Mouse (Mus musculus): ENCODE measurements around the gene Tnfrsf26. TPM values are rescaled to one million over a fixed set of nuclear protein-coding genes. Genes with fewer than 3 reads are reported as not detected.

Tnfrsf26 gene
- polyA plus RNA-seq, 1 experiment from 2014 or later, result 0.18 TPM

GRCm38 (mm10) chr7:143604889-143605288, 23.6 kb downstream of the Tnfrsf26 start:
- WGBS, result 87% methylated on average over 2 of the region's 2 CpGs
- Histone ChIP-seq H3K27me3 (replicated peaks; ENCODE audit: control insufficient read depth, insufficient read depth, low read length) (no peaks in the 10 kb centered on the region), H3K4me3 (ENCODE audit: low read length) (no peak overlapping the region), H3K4me1 (ENCODE audit: control insufficient read depth, insufficient read depth, low read depth, low read length) (no peaks in the 10 kb centered on the region; the same call in 1 of the 2 replicates), H3K9ac (ENCODE audit: low read depth, low read length) (no peak overlapping the region), H3K9me3 (ENCODE audit: control insufficient read depth, low read length) (no peaks in the 10 kb centered on the region), H3K36me3 (ENCODE audit: control insufficient read depth, insufficient read depth, low read length) (no peaks in the 10 kb centered on the region), H3K4me2 (ENCODE audit: low read length) (no peak overlapping the region), H3K27ac (ENCODE audit: low read depth, low read length) (no peak overlapping the region)
- ATAC-seq, result no peak

- Histone ChIP-seq H3K27me3 (replicated peaks; ENCODE audit: control insufficient read depth, insufficient read depth, low read length) (no peaks in the 10 kb centered on the region), H3K36me3 (ENCODE audit: control insufficient read depth, insufficient read depth, low read length) (no peaks in the 10 kb centered on the region), H3K9me3 (ENCODE audit: control insufficient read depth, low read length) (no peaks in the 10 kb centered on the region), H3K4me3 (ENCODE audit: low read length) (no peak overlapping the region), H3K9ac (ENCODE audit: low read depth, low read length) (no peak overlapping the region), H3K4me2 (ENCODE audit: low read length) (no peak overlapping the region), H3K4me1 (ENCODE audit: control insufficient read depth, insufficient read depth, low read depth, low read length) (peaks cover 13% of the 10 kb centered on the region), H3K27ac (ENCODE audit: low read depth, low read length) (no peak overlapping the region)
- no peak for ATAC-seq
- WGBS, result 85% methylated on average over 2 of the region's 2 CpGs
These were observed 26.8 kb downstream of the Tnfrsf26 start for GRCm38 (mm10) chr7:143601705-143602104.

DNA sequence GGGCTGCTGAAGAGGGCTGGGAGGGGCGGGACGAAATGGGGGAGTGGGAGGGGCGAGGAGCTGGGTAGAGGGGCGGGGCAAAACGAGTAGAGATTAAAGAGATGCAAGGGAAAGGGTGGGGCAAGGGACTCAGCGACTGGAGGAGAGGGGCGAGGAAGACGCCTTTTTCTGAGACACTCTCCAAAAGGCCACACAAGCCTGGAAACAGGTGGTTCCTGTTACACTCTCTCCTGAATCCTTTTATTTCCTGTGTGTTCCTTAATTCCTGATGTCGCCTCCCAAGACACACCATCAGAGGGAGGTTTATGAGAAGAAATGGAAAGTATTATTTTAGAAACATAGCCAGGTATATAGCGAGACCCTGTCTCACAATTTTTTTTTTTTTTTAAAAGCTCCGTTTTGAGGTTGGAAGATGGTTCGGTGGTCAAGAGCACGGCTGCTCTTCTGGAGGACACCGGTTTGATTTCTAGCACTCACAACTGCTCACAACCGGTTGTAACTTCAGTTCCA, 28.2 kb downstream of the Tnfrsf26 start:
- Histone ChIP-seq H3K27me3 (replicated peaks; ENCODE audit: control insufficient read depth, insufficient read depth, low read length) (no peaks in the 10 kb centered on the region), H3K36me3 (ENCODE audit: control insufficient read depth, insufficient read depth, low read length) (no peaks in the 10 kb centered on the region), H3K27ac (ENCODE audit: low read depth, low read length) (peak overlapping the region; percentile 4; the same call in 1 of the 2 replicates), H3K4me3 (ENCODE audit: low read length) (peak overlapping the region; percentile 75), H3K9ac (ENCODE audit: low read depth, low read length) (peak overlapping the region; percentile 46), H3K9me3 (ENCODE audit: control insufficient read depth, low read length) (no peaks in the 10 kb centered on the region), H3K4me2 (ENCODE audit: low read length) (peak overlapping the region; percentile 56), H3K4me1 (ENCODE audit: control insufficient read depth, insufficient read depth, low read depth, low read length) (peaks cover 13% of the 10 kb centered on the region)
- ATAC-seq, result no peak
- 7% methylated on average over 15 of the region's 15 CpGs for WGBS

DNA sequence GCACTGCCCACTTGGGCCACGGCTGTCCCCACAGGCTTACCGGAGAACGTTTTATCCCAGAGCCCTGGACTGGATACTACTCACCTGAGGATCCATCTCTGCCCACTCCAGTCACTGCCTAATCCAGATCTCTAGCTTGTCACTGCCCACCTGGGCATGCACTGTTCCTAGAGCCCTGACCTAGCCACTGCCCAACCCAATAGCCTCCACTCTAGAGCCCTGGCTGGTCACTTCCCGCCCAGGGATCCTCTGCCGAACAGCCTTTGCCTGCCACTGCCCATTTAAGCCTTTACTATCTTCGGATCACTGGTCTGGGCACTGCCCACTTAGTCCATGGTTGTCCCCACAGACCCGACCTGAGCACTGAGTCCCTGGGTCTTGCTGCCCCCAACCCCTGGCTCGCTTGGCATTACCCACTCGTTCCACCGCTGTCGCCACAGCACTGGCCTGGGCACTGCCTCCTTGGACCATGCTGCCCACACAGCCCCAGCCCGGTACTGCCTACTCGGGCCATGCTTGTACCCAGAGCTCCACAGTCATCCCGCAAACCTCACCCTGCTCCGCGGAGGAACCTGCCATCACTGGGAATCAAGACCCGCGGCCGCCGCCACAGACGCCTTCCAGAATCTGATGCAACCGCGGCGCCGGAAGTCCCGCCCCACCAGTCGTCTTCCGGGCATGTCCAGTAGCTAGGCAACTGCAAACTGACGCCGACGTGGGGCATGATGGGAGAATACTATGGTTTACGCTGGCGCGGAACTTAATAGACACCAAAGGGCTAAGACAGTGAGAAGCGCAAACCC, 28.9 kb downstream of the Tnfrsf26 start, which contains the start of gene Cars:
TSS of gene Cars (minus strand) at position 663 of the 803 bp plus-strand sequence.
- H3K27ac ChIP-seq (ENCODE audit: low read depth, low read length), result peak within 1 kb of the TSS; percentile 73
- no peaks in the 10 kb centered on the region for H3K9me3 ChIP-seq (ENCODE audit: control insufficient read depth, low read length)
- ATAC-seq, result peak; percentile 99
- H3K36me3 ChIP-seq (ENCODE audit: control insufficient read depth, insufficient read depth, low read length), result no peaks in the 10 kb centered on the region
- 2% methylated on average over 35 of the region's 35 CpGs for WGBS
- peak within 1 kb of the TSS; percentile 95 for H3K4me2 ChIP-seq (ENCODE audit: low read length)
- H3K9ac ChIP-seq (ENCODE audit: low read depth, low read length), result peak within 1 kb of the TSS; percentile 83
- peak within 1 kb of the TSS; percentile 75 for H3K4me3 ChIP-seq (ENCODE audit: low read length)
- H3K4me1 ChIP-seq (ENCODE audit: control insufficient read depth, insufficient read depth, low read depth, low read length), result peaks cover 13% of the 10 kb centered on the region
- no peaks in the 10 kb centered on the region for H3K27me3 ChIP-seq (replicated peaks; ENCODE audit: control insufficient read depth, insufficient read depth, low read length)

- Histone ChIP-seq H3K27me3 (replicated peaks; ENCODE audit: control insufficient read depth, insufficient read depth, low read length) (no peaks in the 10 kb centered on the region), H3K4me1 (ENCODE audit: control insufficient read depth, insufficient read depth, low read depth, low read length) (peaks cover 13% of the 10 kb centered on the region), H3K9ac (ENCODE audit: low read depth, low read length) (no peak overlapping the region), H3K4me2 (ENCODE audit: low read length) (no peak overlapping the region), H3K36me3 (ENCODE audit: control insufficient read depth, insufficient read depth, low read length) (no peaks in the 10 kb centered on the region), H3K27ac (ENCODE audit: low read depth, low read length) (no peak overlapping the region), H3K9me3 (ENCODE audit: control insufficient read depth, low read length) (no peaks in the 10 kb centered on the region), H3K4me3 (ENCODE audit: low read length) (no peak overlapping the region)
- 60% methylated on average over 5 of the region's 5 CpGs for WGBS
- no peak for ATAC-seq
These were observed 33.7 kb downstream of the Tnfrsf26 start for GRCm38 (mm10) chr7:143594865-143595264.

DNA sequence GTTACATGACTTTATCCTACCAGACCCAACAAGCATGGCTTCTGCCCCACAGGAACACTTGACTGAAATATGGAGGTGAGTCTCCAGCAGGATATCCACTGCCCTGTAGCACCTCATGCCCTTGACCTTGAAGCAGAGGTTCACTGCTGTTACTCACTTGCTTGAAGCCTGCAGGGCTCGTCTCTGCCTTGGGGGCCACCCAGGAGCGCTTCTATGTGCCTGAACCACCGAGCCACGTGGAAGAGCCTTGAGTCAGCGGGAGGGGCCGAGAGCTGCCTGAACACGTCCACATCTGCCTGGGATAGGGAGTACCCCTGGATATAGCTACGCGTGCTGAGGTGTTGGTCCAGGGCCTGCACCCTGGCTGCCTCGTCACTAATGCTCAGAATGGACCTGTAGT, 36.3 kb downstream of the Tnfrsf26 start:
- H3K36me3 ChIP-seq (ENCODE audit: control insufficient read depth, insufficient read depth, low read length), result no peaks in the 10 kb centered on the region; the same call in 1 of the 2 replicates
- no peaks in the 10 kb centered on the region for H3K27me3 ChIP-seq (replicated peaks; ENCODE audit: control insufficient read depth, insufficient read depth, low read length)
- 95% methylated on average over 10 of the region's 10 CpGs for WGBS
- no peak overlapping the region for H3K9ac ChIP-seq (ENCODE audit: low read depth, low read length)
- ATAC-seq, result no peak
- no peak overlapping the region for H3K4me2 ChIP-seq (ENCODE audit: low read length)
- H3K4me1 ChIP-seq (ENCODE audit: control insufficient read depth, insufficient read depth, low read depth, low read length), result no peaks in the 10 kb centered on the region
- no peak overlapping the region for H3K4me3 ChIP-seq (ENCODE audit: low read length)
- no peak overlapping the region for H3K27ac ChIP-seq (ENCODE audit: low read depth, low read length)
- no peaks in the 10 kb centered on the region for H3K9me3 ChIP-seq (ENCODE audit: control insufficient read depth, low read length)

- Histone ChIP-seq H3K27me3 (replicated peaks; ENCODE audit: control insufficient read depth, insufficient read depth, low read length) (no peaks in the 10 kb centered on the region), H3K4me3 (ENCODE audit: low read length) (no peak overlapping the region), H3K4me2 (ENCODE audit: low read length) (no peak overlapping the region), H3K36me3 (ENCODE audit: control insufficient read depth, insufficient read depth, low read length) (peaks cover 13% of the 10 kb centered on the region), H3K27ac (ENCODE audit: low read depth, low read length) (no peak overlapping the region), H3K4me1 (ENCODE audit: control insufficient read depth, insufficient read depth, low read depth, low read length) (no peaks in the 10 kb centered on the region), H3K9ac (ENCODE audit: low read depth, low read length) (no peak overlapping the region), H3K9me3 (ENCODE audit: control insufficient read depth, low read length) (no peaks in the 10 kb centered on the region)
- ATAC-seq, result no peak
- WGBS, result 95% methylated on average over 4 of the region's 4 CpGs
These were observed 40.5 kb downstream of the Tnfrsf26 start for GRCm38 (mm10) chr7:143588006-143588405.

GRCm38 (mm10) chr7:143587586-143587985, 40.9 kb downstream of the Tnfrsf26 start:
- no peak overlapping the region for H3K27ac ChIP-seq (ENCODE audit: low read depth, low read length)
- H3K4me1 ChIP-seq (ENCODE audit: control insufficient read depth, insufficient read depth, low read depth, low read length), result no peaks in the 10 kb centered on the region
- WGBS, result 90% methylated on average over 5 of the region's 5 CpGs
- no peaks in the 10 kb centered on the region for H3K9me3 ChIP-seq (ENCODE audit: control insufficient read depth, low read length)
- no peak for ATAC-seq
- H3K4me2 ChIP-seq (ENCODE audit: low read length), result no peak overlapping the region
- H3K9ac ChIP-seq (ENCODE audit: low read depth, low read length), result no peak overlapping the region
- H3K27me3 ChIP-seq (replicated peaks; ENCODE audit: control insufficient read depth, insufficient read depth, low read length), result no peaks in the 10 kb centered on the region
- H3K4me3 ChIP-seq (ENCODE audit: low read length), result no peak overlapping the region
- H3K36me3 ChIP-seq (ENCODE audit: control insufficient read depth, insufficient read depth, low read length), result peaks cover 18% of the 10 kb centered on the region

DNA sequence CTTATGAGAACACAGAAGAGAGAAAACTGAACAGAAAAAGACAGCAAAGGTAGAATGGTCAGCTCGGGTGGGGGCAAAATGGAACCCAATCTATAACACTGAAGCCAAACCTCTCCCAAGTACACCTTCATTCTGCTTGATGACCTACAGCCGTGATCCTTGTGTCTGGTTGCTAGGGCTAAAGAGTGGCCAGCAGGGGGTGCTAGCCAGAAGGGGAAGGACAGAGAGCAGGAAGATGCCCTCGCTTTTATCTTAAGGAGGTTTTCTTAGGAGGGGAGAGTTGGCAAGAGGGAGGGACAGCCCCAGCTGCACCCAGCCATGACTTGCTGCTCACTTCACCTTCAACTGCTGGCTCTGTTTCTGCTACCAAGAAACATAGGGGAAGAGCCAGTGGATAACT, 44.6 kb downstream of the Tnfrsf26 start:
- Histone ChIP-seq H3K9ac (ENCODE audit: low read depth, low read length) (no peak overlapping the region), H3K27me3 (replicated peaks; ENCODE audit: control insufficient read depth, insufficient read depth, low read length) (no peaks in the 10 kb centered on the region), H3K9me3 (ENCODE audit: control insufficient read depth, low read length) (no peaks in the 10 kb centered on the region), H3K4me3 (ENCODE audit: low read length) (no peak overlapping the region), H3K27ac (ENCODE audit: low read depth, low read length) (no peak overlapping the region), H3K4me2 (ENCODE audit: low read length) (no peak overlapping the region), H3K36me3 (ENCODE audit: control insufficient read depth, insufficient read depth, low read length) (peaks cover 21% of the 10 kb centered on the region), H3K4me1 (ENCODE audit: control insufficient read depth, insufficient read depth, low read depth, low read length) (no peaks in the 10 kb centered on the region)
- WGBS, result 25% methylated on average over 3 of the region's 3 CpGs
- no peak for ATAC-seq

Measured in hindbrain, embryonic 16.5 days (tissue).